Mouse (Mus musculus): ENCODE data around the gene Emd.

Gene Emd

DNA sequence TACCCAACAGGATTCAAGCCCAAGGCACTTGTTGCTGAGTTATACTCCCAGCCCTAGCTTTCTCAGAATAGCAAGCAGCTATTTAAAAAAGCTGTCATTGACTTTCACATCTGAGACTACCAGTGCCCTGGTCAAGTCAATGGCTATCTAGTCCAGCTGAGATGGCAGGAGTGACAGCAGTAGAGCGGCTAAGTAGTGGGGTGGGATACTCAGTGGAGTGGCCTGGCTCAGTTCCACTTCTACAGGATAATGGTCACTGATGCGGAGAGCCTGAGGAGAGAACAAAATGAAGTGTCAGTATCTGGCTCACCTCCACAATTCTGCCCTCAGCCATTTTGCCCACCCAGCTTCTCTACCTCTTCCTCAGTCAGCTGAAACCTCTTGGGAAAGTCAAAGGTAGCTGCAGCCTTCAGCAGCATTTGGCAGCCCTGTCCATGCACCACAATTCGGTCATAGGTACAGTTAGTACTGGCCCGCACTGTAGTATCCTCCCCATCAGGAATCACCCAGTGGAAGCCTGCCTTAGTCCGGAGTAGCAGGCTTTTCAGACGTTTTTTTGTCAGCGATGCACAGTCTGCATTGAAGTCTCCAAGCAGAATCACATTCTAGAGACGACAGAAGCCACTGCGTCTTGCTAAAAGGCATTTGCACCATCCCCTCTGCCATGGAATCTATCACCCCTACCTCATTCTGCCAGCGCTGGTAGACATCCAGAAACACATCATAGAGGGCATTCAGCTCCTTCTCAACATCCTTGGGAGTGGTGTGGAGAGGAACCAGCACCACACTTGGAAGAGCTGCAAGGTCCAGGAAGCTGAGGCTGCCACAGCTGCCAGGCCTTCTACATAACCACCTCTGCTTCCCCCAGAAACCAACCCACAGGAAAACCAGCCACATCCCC, 19.2 kb downstream of the Emd start:
- no peak for DNase-seq (ENCODE audit: low read depth, low spot score)

DNA sequence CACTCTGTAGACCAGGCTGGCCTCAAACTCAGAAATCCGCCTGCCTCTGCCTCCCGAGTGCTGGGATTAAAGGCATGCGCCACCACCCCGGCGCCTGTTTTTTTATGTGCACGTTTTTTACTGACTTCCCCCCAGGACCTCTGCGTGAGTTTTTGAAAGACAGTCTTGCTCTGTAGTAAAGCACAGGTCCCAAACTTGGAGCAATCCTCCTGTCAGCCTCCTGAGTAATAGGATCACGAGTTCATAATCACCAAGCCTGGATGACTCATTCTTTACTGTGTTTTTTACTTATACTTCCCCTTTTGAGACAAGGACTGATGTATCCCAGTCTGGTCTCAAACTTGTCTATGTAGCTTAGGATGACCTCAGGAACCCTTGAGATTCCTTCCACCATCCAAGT, 23.4 kb downstream of the Emd start:
- no peak for DNase-seq (ENCODE audit: low read depth, low spot score)

DNA sequence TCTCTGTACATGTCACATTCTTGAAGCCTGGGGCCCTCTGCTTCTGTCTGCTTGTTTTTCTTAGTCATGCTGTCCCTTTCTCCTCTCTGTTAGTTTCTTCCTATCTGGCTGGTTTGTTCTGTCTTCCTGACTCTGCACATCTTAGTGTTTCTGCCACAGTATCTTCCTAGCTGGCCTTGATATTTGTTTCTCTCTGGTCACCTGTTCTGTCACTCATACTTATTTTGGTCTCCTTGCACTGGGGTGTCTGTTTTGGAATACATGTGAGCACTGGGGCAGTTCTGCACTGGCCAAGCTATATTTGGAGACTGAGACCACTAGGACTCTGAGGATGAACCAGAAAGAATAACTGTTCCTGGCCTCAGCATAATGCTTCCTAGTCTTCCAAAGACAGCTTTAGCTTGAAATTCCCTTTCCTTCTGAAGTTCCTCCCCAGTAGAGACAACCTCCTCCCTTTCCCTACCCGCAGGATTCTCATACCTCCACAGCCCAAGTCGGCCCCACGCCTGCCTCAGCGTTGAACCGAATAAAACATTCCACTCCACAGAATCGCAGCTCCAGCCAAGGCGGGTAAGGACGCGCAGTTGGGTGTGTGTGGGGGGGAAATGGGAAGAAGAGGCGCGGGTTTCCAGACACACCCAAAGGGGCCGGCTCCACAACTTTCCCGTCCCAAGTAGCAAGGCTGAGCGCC, 26.7 kb downstream of the Emd start:
- no peak for DNase-seq (ENCODE audit: low read depth, low spot score)

DNA sequence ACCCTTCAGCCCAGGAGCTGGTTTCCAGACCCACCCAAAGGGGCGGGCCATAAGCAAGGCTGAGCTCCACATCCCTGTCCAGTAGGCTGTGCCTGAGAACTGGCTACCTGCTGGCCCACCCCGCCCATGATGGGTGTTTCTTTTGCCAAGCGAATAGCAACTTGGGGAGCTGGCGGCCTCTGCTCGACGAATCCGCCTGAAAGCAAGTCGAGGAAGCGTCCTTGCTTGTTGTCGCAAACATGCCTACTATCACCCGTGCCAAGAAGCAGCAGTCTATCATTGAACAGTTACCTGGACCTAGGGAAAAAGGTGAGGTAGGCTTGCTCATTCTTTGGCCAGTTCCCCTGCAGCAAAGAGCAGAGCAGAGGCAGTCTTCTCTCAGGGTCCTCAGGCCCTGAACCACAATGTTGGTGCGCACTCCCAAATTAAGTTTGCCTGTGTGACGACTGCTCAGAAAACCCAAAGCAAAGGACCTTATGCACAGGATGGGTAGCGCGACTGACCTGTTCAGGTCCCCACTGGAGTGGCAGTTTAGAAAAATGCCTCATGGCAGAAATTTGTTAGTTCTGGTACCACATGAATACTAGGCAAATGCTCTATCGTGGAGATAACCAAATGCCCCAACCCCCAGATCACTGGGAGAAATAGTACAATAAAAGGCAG, 27.4 kb downstream of the Emd start, which contains the start of the genes Taz and Dnase1l1:
Taz (plus strand) TSS at position 181 of the 663 bp plus-strand sequence.
Dnase1l1 (minus strand) TSS at position 606 of the 663 bp plus-strand sequence.
- DNase-seq (ENCODE audit: low read depth, low spot score) = no peak

DNA sequence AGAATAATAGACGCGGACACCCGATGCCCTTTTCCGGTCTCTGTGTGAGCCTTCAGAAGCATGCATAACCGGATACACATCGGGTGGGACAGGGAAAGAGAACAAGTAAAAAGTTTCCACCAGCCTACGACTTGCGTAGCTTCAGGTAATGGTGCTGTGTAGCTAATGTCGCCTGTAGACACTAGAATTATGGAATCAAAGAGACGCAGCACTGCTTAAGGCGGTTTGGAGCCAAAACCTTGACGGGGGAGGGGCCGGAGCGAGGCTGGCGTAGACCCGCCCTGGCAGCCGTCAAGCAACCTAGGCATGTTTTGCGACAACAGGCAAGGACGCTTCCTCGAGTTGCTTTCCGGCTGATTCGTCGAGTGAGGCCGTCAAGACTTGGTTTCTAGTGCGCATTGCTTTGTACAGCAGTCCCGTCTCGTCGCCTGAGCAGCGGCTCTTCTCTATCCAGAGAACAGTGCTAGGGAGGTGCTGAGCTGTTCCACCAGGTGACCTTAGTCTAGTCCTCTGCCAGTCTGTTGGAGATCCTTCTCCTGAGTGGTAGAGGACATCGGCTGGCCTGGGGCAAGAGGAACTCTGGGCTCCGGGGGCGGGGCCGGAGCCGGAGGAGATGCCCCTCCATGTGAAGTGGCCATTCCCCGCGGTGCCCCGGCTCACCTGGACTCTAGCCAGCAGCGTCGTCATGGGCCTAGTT, 28.1 kb downstream of the Emd start:
- no peak for DNase-seq (ENCODE audit: low read depth, low spot score)

DNA sequence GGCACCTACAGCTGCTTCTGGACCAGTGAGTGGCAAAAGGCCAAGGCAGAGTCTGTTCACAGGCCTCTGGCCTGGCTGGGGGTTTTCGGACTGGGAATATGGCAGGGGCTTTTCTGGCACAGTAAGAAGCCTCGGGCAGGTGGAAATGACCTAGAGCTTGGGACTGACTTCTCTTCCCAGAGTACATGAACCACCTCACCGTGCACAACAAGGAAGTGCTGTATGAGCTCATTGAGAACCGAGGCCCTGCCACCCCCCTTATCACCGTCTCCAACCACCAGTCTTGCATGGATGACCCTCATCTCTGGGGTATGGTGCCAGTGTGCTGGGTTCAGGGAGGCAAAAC, 28.6 kb downstream of the Emd start:
- DNase-seq (ENCODE audit: low read depth, low spot score) = no peak

DNA sequence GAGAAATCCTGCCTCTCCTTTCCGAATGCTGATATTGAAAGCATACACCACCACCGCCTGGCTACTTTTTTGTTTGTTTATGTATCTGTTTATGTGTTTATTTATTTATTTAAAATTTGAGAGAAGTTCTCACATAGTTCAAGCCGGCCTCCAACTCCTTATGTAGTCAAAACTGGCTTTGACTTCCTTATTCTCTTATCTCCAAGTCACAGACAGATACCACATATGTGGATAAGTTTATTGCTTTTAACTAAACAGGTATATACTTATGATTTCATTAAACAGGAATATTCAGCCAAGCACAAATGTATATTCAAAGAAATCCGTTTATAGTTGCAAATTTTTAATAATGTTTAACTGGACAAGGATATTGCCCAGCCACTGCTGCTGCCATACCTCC, 38.9 kb downstream of the Emd start:
- no peak for DNase-seq (ENCODE audit: low read depth, low spot score)

DNA sequence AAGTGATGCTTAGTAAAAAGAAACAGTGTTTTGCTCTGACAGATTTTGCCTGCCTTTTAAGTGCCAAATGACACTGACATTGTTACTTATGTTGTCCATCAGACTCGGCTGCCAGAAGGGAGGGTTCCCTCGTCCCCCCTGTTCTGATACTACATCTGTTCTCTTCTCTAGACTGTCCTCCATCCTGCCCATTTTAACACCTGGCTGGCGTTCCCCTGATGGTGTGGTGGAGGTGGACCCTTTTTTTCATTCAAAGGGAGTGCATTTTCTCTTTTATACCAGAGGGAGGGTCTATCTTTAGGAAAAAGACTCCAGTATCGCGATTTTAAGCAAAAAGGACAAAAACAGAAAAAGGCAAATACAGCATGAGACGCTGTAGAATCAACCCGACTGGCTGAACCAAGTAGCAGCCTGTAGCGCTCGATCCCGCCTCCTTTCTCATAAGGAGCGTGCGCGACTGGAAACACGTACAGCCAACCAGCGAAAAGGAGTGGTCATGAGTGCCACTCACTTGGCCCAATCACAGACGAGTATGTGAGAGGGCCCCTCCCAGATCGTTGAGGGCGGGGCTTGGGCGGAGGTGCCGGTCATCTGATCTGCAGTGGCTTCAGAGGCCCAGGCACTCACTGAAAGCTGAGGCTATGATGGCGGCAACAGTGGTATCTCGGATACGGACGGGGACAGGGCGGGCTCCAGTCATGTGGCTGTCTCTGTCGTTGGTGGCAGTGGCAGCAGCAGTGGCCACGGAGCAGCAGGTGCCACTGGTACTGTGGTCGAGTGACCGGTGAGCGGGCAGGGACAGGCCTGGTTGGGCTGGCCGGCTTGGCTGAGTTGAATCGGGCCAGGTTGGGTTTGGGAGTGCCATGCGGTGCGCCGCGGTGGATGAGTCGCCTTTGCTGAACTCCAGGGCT, 42.3 kb downstream of the Emd start, which contains the start of gene Atp6ap1:
Atp6ap1 (plus strand) TSS at position 560 of the 911 bp plus-strand sequence.
- DNase-seq (ENCODE audit: low read depth, low spot score) = peak; percentile 70

DNA sequence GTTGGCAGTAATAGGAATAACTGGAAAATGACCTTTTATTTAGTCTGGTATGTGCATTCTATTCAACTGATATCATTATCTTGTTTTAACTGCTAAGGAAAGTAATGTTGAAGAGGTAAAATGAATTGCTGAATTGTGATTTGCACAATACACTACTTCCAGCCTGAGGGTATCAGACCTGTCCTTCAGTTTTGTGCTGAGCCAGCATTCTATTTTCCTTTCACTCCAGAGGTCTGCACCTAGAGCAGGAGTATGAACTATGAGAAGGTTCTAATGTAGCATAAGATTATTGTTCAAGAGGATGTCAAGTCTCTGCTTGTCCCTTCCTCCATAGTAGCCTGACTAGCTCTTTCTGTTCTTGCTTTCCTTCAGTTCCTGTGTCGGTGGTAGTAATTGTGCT, 43.9 kb downstream of the Emd start:
- DNase-seq (ENCODE audit: low read depth, low spot score) = no peak

DNA sequence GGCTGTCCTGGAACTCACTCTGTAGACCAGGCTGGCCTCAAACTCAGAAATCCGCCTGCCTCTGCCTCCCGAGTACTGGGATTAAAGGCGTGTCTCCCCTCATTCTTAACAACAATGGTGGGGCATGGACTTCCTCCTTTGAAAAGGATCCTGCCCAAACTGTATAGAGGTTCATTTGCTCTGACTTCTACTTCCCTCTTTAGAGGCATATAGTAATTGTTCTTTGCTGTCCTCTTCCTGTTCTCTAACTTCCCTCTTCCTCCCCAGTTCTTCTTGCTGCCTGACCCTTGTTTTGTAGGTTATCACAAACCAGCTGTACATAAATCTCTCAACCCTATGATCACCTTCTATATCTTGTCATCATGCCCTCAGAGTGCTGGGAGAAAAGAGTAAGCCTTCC, 45.2 kb downstream of the Emd start:
- no peak for DNase-seq (ENCODE audit: low read depth, low spot score)

DNA sequence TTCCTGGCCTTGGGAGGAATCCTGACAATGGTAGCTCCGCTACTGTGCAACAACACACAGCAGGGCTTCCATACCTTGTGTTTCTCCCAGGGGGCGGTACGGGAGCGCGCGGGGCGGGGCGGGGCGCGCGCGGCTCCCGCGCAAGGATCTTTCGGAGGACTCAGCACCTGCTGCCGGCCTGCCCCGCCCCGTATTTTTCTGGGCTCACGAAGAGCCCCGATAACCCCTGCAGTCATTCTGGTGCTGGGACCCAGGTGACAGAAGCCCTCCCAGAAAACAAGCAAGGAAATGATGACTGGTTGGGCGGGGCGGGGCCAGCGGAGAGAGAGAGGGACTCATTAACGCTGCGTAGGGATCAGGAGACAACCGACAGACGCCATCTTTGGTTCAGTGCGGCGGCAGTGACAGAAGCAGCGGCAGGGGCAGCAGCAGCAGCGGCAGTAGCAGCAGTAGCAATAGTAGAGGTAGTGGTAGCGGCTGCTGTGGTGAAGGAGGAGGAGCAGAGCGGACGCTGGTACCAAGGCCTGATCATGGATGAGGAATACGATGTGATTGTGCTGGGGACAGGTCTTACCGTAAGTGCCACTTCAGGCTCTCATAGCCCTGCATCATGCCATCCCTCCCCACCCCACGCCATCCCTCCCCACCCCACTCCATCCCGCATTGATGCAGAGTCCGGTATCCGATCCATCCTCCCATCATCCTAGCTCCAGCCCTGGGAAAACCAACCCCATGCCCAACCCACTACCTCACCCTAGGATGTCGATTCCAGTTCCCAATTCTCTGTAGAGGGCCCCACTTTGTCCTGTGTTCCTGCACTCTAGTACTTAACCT, 50.6 kb downstream of the Emd start, which contains the start of gene Gdi1:
Gdi1 (plus strand) TSS at position 132 of the 834 bp plus-strand sequence.
- peak; percentile 62 for DNase-seq (ENCODE audit: low read depth, low spot score)
